Mouse (Mus musculus) forebrain, embryonic 12.5 days (tissue): ENCODE measurements around the gene Cacna2d1. TPM values are rescaled to one million over a fixed set of nuclear protein-coding genes. Genes with fewer than 3 reads are reported as not detected.
A peak's percentile ranks its signal among the peaks of the same experiment; 100 is the strongest.

Source experiments
- ATAC-seq: fragments of 200-750 bp; cut with Nextera tagmentation; 2 replicates; pipeline ENCODE4 v1.8.0; 2017; ENCODE audit warnings: moderate TSS enrichment; ENCODE audit not compliant: low FRiP score
- H3K27ac ChIP-seq: fragments of 300-500 bp; sonication (generic); 2 replicates; pipeline ENCODE4 v1.5.1; 2016; ENCODE audit warnings: mild to moderate bottlenecking
- H3K27me3 ChIP-seq: fragments of 300-500 bp; sonication (generic); 2 replicates; pipeline ENCODE4 v1.6.1; 2016; ENCODE audit warnings: mild to moderate bottlenecking
- H3K36me3 ChIP-seq: fragments of 300-500 bp; sonication (generic); replicated peaks from 2 replicates; pipeline ENCODE4 v1.6.1; 2016; ENCODE audit warnings: mild to moderate bottlenecking
- H3K4me1 ChIP-seq: fragments of 300-500 bp; sonication (generic); 2 replicates; pipeline ENCODE4 v1.6.1; 2016
- H3K4me2 ChIP-seq: fragments of 300-500 bp; sonication (generic); 2 replicates; pipeline ENCODE4 v1.6.1; 2016; ENCODE audit warnings: mild to moderate bottlenecking, moderate library complexity
- H3K4me3 ChIP-seq: fragments of 300-500 bp; sonication (generic); replicated peaks from 2 replicates; pipeline ENCODE4 v1.5.1; 2016; ENCODE audit warnings: mild to moderate bottlenecking
- H3K9ac ChIP-seq: fragments of 300-500 bp; sonication (generic); 2 replicates; pipeline ENCODE4 v1.6.1; 2016; ENCODE audit warnings: mild to moderate bottlenecking
- H3K9me3 ChIP-seq: fragments of 300-500 bp; sonication (generic); 2 replicates; pipeline ENCODE4 v1.6.1; 2016
- WGBS: fragments of 180-500 bp; shearing (Covaris S2); methylation state at CpG from one replicate; pipeline ENCODE4 v1.1.7; 2016; 5-methylcytosine and 5-hydroxymethylcytosine counted together
- polyA plus RNA-seq: library from polyadenylated mRNA; unstranded; fragments of >200 nt; fragmentation: Nextera tagmentation; extraction: Ambion mirVana; gene quantifications from 2 replicates; pipeline ENCODE4 v1.2.1, GENCODE M21; 2016

The Cacna2d1 gene
- polyA plus RNA-seq, 1 experiment from 2014 or later, result 36.7 TPM

- H3K27me3 ChIP-seq, result no peaks in the 10 kb centered on the region
- peaks cover 11% of the 10 kb centered on the region; the same call in 1 of the 2 replicates for H3K4me1 ChIP-seq
- no peak overlapping the region for H3K4me3 ChIP-seq
- no peak overlapping the region for H3K9ac ChIP-seq
- H3K27ac ChIP-seq, result 0 out of 2 replicates have a peak overlapping the region, but pooled peaks have one; percentile 19
- 57% methylated on average over 2 of the region's 2 CpGs for WGBS
- 0 out of 2 replicates have a peak, but pooled peaks have one; percentile 25 for ATAC-seq
- H3K9me3 ChIP-seq, result no peaks in the 10 kb centered on the region
- H3K36me3 ChIP-seq, result no peaks in the 10 kb centered on the region
- no peak overlapping the region for H3K4me2 ChIP-seq
These were observed 153.5 kb downstream of the Cacna2d1 start for GRCm38 (mm10) chr5:16087995-16088394.

- 0 out of 2 replicates have a peak, but pooled peaks cover 2% of the 10 kb centered on the region for H3K4me1 ChIP-seq
- no peak overlapping the region for H3K9ac ChIP-seq
- H3K27ac ChIP-seq, result no peak overlapping the region
- no peak overlapping the region for H3K4me3 ChIP-seq
- 90% methylated on average over 7 of the region's 7 CpGs for WGBS
- no peaks in the 10 kb centered on the region for H3K27me3 ChIP-seq
- H3K36me3 ChIP-seq, result no peaks in the 10 kb centered on the region
- no peak overlapping the region for H3K4me2 ChIP-seq
- no peaks in the 10 kb centered on the region for H3K9me3 ChIP-seq
- ATAC-seq, result no peak
These were observed 158.0 kb downstream of the Cacna2d1 start for GRCm38 (mm10) chr5:16092540-16092939.

- H3K9ac ChIP-seq, result no peak overlapping the region
- H3K4me1 ChIP-seq, result no peaks in the 10 kb centered on the region
- H3K27ac ChIP-seq, result no peak overlapping the region
- no peaks in the 10 kb centered on the region for H3K9me3 ChIP-seq
- H3K36me3 ChIP-seq, result no peaks in the 10 kb centered on the region
- no peaks in the 10 kb centered on the region for H3K27me3 ChIP-seq
- H3K4me2 ChIP-seq, result no peak overlapping the region
- H3K4me3 ChIP-seq, result no peak overlapping the region
- no peak for ATAC-seq
- WGBS, result 85% methylated on average over 11 of the region's 11 CpGs
These were observed 158.7 kb downstream of the Cacna2d1 start for GRCm38 (mm10) chr5:16093071-16093693.

- 0 out of 2 replicates have a peak overlapping the region, but pooled peaks have one; percentile 25 for H3K27ac ChIP-seq
- no peak overlapping the region for H3K4me2 ChIP-seq
- H3K4me1 ChIP-seq, result no peaks in the 10 kb centered on the region
- H3K4me3 ChIP-seq, result no peak overlapping the region
- H3K27me3 ChIP-seq, result no peaks in the 10 kb centered on the region
- no peaks in the 10 kb centered on the region for H3K36me3 ChIP-seq
- no peak for ATAC-seq
- H3K9ac ChIP-seq, result no peak overlapping the region
- 84% methylated on average over 4 of the region's 4 CpGs for WGBS
- no peaks in the 10 kb centered on the region for H3K9me3 ChIP-seq
These were observed 160.9 kb downstream of the Cacna2d1 start for GRCm38 (mm10) chr5:16095345-16095744.

- no peak for ATAC-seq
- Histone ChIP-seq H3K4me2 (no peak overlapping the region), H3K9me3 (no peaks in the 10 kb centered on the region), H3K36me3 (no peaks in the 10 kb centered on the region), H3K4me1 (no peaks in the 10 kb centered on the region), H3K9ac (no peak overlapping the region), H3K4me3 (no peak overlapping the region), H3K27ac (no peak overlapping the region), H3K27me3 (no peaks in the 10 kb centered on the region)
- 78% methylated on average over 2 of the region's 2 CpGs for WGBS
These were observed 164.3 kb downstream of the Cacna2d1 start for GRCm38 (mm10) chr5:16098766-16099165.

GRCm38 (mm10) chr5:16101820-16102219 lies 167.3 kb downstream of the Cacna2d1 start:
- Histone ChIP-seq H3K27me3 (no peaks in the 10 kb centered on the region), H3K9me3 (no peaks in the 10 kb centered on the region), H3K36me3 (no peaks in the 10 kb centered on the region), H3K27ac (no peak overlapping the region), H3K4me2 (no peak overlapping the region), H3K9ac (no peak overlapping the region), H3K4me3 (no peak overlapping the region), H3K4me1 (peaks cover 4% of the 10 kb centered on the region; the same call in 1 of the 2 replicates)
- ATAC-seq, result no peak
- WGBS, result 87% methylated on average over 1 of the region's 1 CpGs

GRCm38 (mm10) chr5:16105701-16106100 lies 171.2 kb downstream of the Cacna2d1 start:
- Histone ChIP-seq H3K4me2 (no peak overlapping the region), H3K9me3 (no peaks in the 10 kb centered on the region), H3K36me3 (no peaks in the 10 kb centered on the region), H3K9ac (no peak overlapping the region), H3K4me1 (peaks cover 4% of the 10 kb centered on the region; the same call in 1 of the 2 replicates), H3K4me3 (no peak overlapping the region), H3K27me3 (no peaks in the 10 kb centered on the region), H3K27ac (no peak overlapping the region)
- ATAC-seq, result peak; percentile 53; the same call in 1 of the 2 replicates
- 48% methylated on average over 2 of the region's 2 CpGs for WGBS

GRCm38 (mm10) chr5:16110643-16111042 lies 176.2 kb downstream of the Cacna2d1 start:
- ATAC-seq, result no peak
- no peaks in the 10 kb centered on the region for H3K36me3 ChIP-seq
- no peak overlapping the region for H3K4me3 ChIP-seq
- no peak overlapping the region for H3K4me2 ChIP-seq
- peaks cover 7% of the 10 kb centered on the region; the same call in 1 of the 2 replicates for H3K4me1 ChIP-seq
- 45% methylated on average over 1 of the region's 1 CpGs for WGBS
- H3K27ac ChIP-seq, result no peak overlapping the region
- H3K9me3 ChIP-seq, result no peaks in the 10 kb centered on the region
- H3K27me3 ChIP-seq, result no peaks in the 10 kb centered on the region
- H3K9ac ChIP-seq, result no peak overlapping the region

- Histone ChIP-seq H3K27ac (no peak overlapping the region), H3K27me3 (no peaks in the 10 kb centered on the region), H3K9ac (no peak overlapping the region), H3K9me3 (no peaks in the 10 kb centered on the region), H3K4me3 (no peak overlapping the region), H3K36me3 (no peaks in the 10 kb centered on the region), H3K4me1 (peaks cover 11% of the 10 kb centered on the region), H3K4me2 (no peak overlapping the region)
- ATAC-seq, result no peak
- 79% methylated on average over 1 of the region's 1 CpGs for WGBS
These were observed 179.4 kb downstream of the Cacna2d1 start for GRCm38 (mm10) chr5:16113879-16114278.

- no peak overlapping the region for H3K4me2 ChIP-seq
- no peaks in the 10 kb centered on the region for H3K9me3 ChIP-seq
- 74% methylated on average over 11 of the region's 11 CpGs for WGBS
- no peak overlapping the region for H3K9ac ChIP-seq
- no peaks in the 10 kb centered on the region for H3K36me3 ChIP-seq
- peaks cover 8% of the 10 kb centered on the region for H3K4me1 ChIP-seq
- H3K27me3 ChIP-seq, result no peaks in the 10 kb centered on the region
- H3K27ac ChIP-seq, result no peak overlapping the region
- no peak for ATAC-seq
- no peak overlapping the region for H3K4me3 ChIP-seq
These were observed 186.8 kb downstream of the Cacna2d1 start for GRCm38 (mm10) chr5:16121334-16121733.

GRCm38 (mm10) chr5:16122110-16122509 lies 187.6 kb downstream of the Cacna2d1 start:
- Histone ChIP-seq H3K27ac (no peak overlapping the region), H3K4me1 (peaks cover 2% of the 10 kb centered on the region), H3K4me3 (no peak overlapping the region), H3K9ac (no peak overlapping the region), H3K27me3 (no peaks in the 10 kb centered on the region), H3K4me2 (no peak overlapping the region), H3K9me3 (no peaks in the 10 kb centered on the region), H3K36me3 (no peaks in the 10 kb centered on the region)
- ATAC-seq, result no peak
- 85% methylated on average over 6 of the region's 6 CpGs for WGBS

GRCm38 (mm10) chr5:16134286-16135094 lies 200.0 kb downstream of the Cacna2d1 start:
- ATAC-seq, result peak; percentile 76; the same call in 1 of the 2 replicates
- H3K27ac ChIP-seq, result peak overlapping the region; percentile 53; the same call in 1 of the 2 replicates
- H3K36me3 ChIP-seq, result no peaks in the 10 kb centered on the region
- no peaks in the 10 kb centered on the region for H3K9me3 ChIP-seq
- no peaks in the 10 kb centered on the region for H3K27me3 ChIP-seq
- H3K9ac ChIP-seq, result no peak overlapping the region
- H3K4me3 ChIP-seq, result no peak overlapping the region
- H3K4me1 ChIP-seq, result peaks cover 20% of the 10 kb centered on the region
- 38% methylated on average over 6 of the region's 6 CpGs for WGBS
- H3K4me2 ChIP-seq, result no peak overlapping the region
